8 mouse cellular contexts compared by ENCODE assay signal in the genomic region with DNA sequence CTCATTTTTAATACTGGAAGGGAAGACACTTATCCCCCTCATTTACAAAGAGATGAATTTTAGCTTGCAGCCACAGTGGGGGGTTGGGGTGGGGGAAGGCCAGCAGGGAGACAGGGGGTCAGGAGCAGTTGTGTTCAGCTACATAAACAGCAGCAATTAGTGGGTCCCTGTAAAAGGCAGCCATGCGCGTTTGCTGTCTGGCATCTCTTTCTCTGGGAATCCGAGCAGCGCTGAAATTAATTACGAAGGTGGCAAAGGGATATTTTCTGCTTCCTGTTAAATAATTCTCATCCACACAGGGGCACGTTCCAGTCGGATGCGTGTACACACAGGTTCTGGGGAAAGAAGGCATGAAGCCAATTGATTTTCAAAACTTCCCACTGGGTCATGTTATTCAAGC. TPM values are rescaled to one million over a fixed set of nuclear protein-coding genes. Genes with fewer than 3 reads are reported as not detected.
A peak's percentile ranks its signal among the peaks of the same experiment; 100 is the strongest.
DNase-seq lines count a peak whose midpoint lies in the region; ATAC-seq and TF ChIP-seq lines count a peak whose summit lies in the region.
"Had no signal": no experiment of that assay in that cellular context is flagged by ENCODE, and none has a peak within 500 bp of the region (broad histone marks: within the 10 kb centered on the region; RNA-seq: fewer than 3 reads in every experiment).

No protein-coding gene starts in this region.

- no peak overlapping the region for H3K4me2 ChIP-seq in lung, embryonic 14.5 days
- H3K4me2 ChIP-seq in forebrain, embryonic 13.5 days: peak overlapping the region; percentile 34
- no peak overlapping the region for H3K4me2 ChIP-seq in intestine, embryonic 16.5 days (ENCODE audit: low read depth, low read length)

- H3K4me1 ChIP-seq in lung, embryonic 14.5 days (ENCODE audit: insufficient read depth): peaks cover 32% of the 10 kb centered on the region
- H3K4me1 ChIP-seq in forebrain, embryonic 13.5 days: peaks cover 83% of the 10 kb centered on the region
- H3K4me1 ChIP-seq in intestine, embryonic 16.5 days (ENCODE audit: control insufficient read depth, insufficient read depth, low read length): peaks cover 56% of the 10 kb centered on the region

- no peak for TF ChIP-seq CTCF in lung, embryonic 14.5 days (IDR thresholded peaks at IDR 0.05; ENCODE audit: low read depth)

- H3K27me3 ChIP-seq in lung, embryonic 14.5 days (ENCODE audit: insufficient read depth, low read length): no peaks in the 10 kb centered on the region
- H3K27me3 ChIP-seq in forebrain, embryonic 13.5 days: no peaks in the 10 kb centered on the region
- no peaks in the 10 kb centered on the region for H3K27me3 ChIP-seq in intestine, embryonic 16.5 days (replicated peaks; ENCODE audit: control insufficient read depth, insufficient read depth, low read length)

- H3K27ac ChIP-seq in lung, embryonic 14.5 days (ENCODE audit: low read depth): peak overlapping the region; percentile 37; the same call in 1 of the 2 replicates
- peak overlapping the region; percentile 91 for H3K27ac ChIP-seq in forebrain, embryonic 13.5 days
- peak overlapping the region; percentile 49; the same call in 1 of the 2 replicates for H3K27ac ChIP-seq in intestine, embryonic 16.5 days (ENCODE audit: low read length)

- 0 out of 2 replicates have a peak, but pooled peaks cover 1% of the 10 kb centered on the region for H3K36me3 ChIP-seq in lung, embryonic 14.5 days (ENCODE audit: insufficient read depth)
- peaks cover 9% of the 10 kb centered on the region for H3K36me3 ChIP-seq in forebrain, embryonic 13.5 days (ENCODE audit: poor library complexity, severe bottlenecking)
- H3K36me3 ChIP-seq in intestine, embryonic 16.5 days (ENCODE audit: control insufficient read depth, insufficient read depth, low read length): no peaks in the 10 kb centered on the region

- no peak for DNase-seq in lung, embryonic 14.5 days
- no peak for DNase-seq in lung, postnatal 25 days (ENCODE audit: low spot score)
- peak; percentile 71 for DNase-seq in retina, postnatal 1 day
- DNase-seq in adrenal gland, postnatal 4 days (ENCODE audit: low spot score in 2 of 2): no peak
- no peak for DNase-seq in spleen, postnatal 14 days (ENCODE audit: low spot score in 2 of 2)
- DNase-seq: cerebellum, adult 8-10 months had no signal

- no peak overlapping the region for H3K4me3 ChIP-seq in lung, embryonic 14.5 days (ENCODE audit: low read depth, low read length)
- H3K4me3 ChIP-seq in forebrain, embryonic 13.5 days: no peak overlapping the region
- H3K4me3 ChIP-seq in intestine, embryonic 16.5 days (ENCODE audit: low read length): no peak overlapping the region

- H3K9ac ChIP-seq in lung, embryonic 14.5 days: no peak overlapping the region
- peak overlapping the region; percentile 32; the same call in 1 of the 2 replicates for H3K9ac ChIP-seq in forebrain, embryonic 13.5 days
- no peak overlapping the region for H3K9ac ChIP-seq in intestine, embryonic 16.5 days (ENCODE audit: low read depth, low read length)

- WGBS in lung, embryonic 14.5 days: 27% methylated on average over 8 of the region's 8 CpGs
- 3% methylated on average over 8 of the region's 8 CpGs for WGBS in forebrain, embryonic 13.5 days
- 27% methylated on average over 8 of the region's 8 CpGs for WGBS in intestine, embryonic 16.5 days

- ATAC-seq in lung, embryonic 14.5 days (ENCODE audit: insufficient read depth): no peak
- peak; percentile 27 for ATAC-seq in forebrain, embryonic 13.5 days
- no peak for ATAC-seq in intestine, embryonic 16.5 days

- no peaks in the 10 kb centered on the region for H3K9me3 ChIP-seq in lung, embryonic 14.5 days (ENCODE audit: low read depth, low read length)
- no peaks in the 10 kb centered on the region; the same call in 1 of the 2 replicates for H3K9me3 ChIP-seq in forebrain, embryonic 13.5 days (replicated peaks)
- H3K9me3 ChIP-seq in intestine, embryonic 16.5 days (ENCODE audit: control insufficient read depth, low read length): no peaks in the 10 kb centered on the region

RNA-seq across cellular contexts. Expression of a gene that starts 35.7 kb away (rescaled TPM):
- 21.2 and 21.3 TPM in 2 replicates for polyA plus RNA-seq in lung, embryonic 14.5 days (2014; fragmentation: Nextera tagmentation; extraction: Ambion mirVana)
- polyA plus RNA-seq in forebrain, embryonic 13.5 days (2015; fragmentation: Nextera tagmentation; extraction: Ambion mirVana): 10.3 and 11.1 TPM in 2 replicates
- 4.2 and 5.1 TPM in 2 replicates for polyA plus RNA-seq in intestine, embryonic 16.5 days (2015; fragmentation: Nextera tagmentation; extraction: Ambion mirVana)
- total RNA-seq in adrenal gland, postnatal 4 days (2021): 10 to 100 TPM; 12.3 to 13.7 TPM

Comparison
In these comparisons a context has a peak if more than half of its experiments do, and no peak if none do; other contexts are left out.
1. H3K27ac ChIP-seq: peak in every context shown above with its lines; median percentile 91 in forebrain, embryonic 13.5 days; 49 in intestine, embryonic 16.5 days; 37 in lung, embryonic 14.5 days.